Mouse (Mus musculus): ENCODE measurements around the gene Ctps.
A peak's percentile ranks its signal among the peaks of the same experiment; 100 is the strongest.
"Not testable (repeated sequence)": the region's sequence is repeated elsewhere in the genome, so short reads cannot be mapped to it uniquely, and the experiment has no call there.

Ctps gene

DNA sequence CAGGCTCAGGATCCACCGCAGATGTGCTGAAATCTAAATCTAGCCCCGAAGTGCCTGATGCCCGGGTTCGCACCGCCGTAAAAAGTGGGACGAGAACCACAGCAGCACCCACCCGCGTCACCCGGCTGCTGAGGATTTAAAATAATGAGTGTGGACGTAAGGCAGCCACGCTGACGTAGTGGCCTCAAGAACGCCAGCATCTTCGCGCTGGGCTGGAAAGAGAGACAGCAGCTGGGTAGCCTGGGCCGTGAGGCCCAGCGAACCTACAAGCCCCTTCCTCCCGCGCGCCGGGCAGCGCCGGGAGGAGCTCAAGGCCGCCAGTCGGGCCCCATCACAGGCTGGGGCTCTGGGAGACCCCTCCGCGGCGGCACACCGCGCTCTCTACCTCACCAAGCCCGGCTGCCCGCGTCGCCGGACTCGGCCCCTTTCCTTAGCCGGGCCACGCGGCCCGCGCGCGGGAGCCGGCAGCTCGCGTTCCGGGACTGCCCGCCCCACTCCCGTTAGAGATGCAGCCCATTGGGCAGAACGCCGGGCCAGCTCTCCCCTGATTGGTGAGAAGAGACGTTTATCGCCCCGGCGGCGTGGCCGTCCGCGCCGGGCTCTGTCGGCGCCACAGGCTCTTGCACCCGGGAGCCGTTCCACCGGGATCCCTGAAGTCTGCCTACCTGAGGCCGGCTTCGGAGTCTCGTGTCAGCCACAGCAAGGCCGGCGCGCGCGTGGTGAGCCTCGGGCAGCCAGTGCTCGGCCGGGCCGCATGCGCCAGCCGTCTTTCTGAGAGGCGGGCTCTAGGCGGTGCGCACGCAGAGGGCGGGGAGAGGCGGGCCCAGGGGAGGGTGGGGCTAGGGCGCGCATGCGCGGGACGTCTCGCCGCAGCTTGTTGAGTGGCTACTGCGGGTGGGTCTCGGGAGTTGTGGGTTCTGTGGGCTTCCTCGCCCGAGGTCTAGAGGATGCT lies at the start of gene Ctps:
Gene Ctps (minus strand): TSS at position 791 of the 952 bp plus-strand sequence.
- DNase-seq (ENCODE audit: low read depth in 2 of 2, low spot score in 2 of 2), result peak; percentile 87 to 90

DNA sequence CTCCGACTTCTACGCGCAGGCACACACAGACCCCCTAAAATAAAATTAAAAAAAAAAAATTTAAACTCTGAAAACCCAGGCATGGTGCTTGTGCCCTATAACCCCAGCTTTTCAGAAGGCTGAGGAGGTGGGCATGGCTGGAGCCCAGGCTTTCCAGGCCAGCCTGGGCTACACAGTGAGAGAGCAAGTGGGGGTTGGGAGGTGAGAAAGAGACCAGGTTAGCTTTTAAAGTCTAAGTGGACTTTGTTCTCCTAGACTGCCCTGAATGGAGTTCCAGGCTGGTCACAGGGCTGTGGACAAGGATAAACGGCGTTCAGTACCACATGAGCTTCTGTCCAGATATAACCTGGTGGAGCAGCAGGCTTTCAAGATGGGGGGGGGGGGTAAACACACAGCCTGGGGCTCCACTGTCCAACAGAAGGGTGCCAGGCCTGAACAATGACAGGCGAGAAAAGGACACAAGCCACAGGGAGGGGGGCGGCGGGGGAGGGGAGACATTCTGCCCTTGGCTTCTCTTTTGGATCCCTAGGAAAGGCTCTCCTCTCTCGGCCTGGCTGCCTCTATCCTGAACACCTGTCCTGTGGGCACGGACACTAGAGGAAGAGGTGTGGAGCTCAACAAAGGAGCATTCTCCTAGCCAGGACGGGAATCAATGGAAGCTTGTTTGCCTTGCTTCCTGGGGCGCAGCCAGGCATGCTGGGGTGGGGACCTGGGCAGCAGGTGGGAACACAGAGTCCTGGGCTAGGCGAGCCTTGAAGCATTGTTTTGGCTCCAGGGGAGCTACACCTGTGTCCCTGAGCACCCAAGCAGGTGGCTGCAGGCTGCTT lies 46.3 kb upstream of the Ctps start:
- no peak for DNase-seq (ENCODE audit: low read depth in 2 of 2, low spot score in 2 of 2)

DNA sequence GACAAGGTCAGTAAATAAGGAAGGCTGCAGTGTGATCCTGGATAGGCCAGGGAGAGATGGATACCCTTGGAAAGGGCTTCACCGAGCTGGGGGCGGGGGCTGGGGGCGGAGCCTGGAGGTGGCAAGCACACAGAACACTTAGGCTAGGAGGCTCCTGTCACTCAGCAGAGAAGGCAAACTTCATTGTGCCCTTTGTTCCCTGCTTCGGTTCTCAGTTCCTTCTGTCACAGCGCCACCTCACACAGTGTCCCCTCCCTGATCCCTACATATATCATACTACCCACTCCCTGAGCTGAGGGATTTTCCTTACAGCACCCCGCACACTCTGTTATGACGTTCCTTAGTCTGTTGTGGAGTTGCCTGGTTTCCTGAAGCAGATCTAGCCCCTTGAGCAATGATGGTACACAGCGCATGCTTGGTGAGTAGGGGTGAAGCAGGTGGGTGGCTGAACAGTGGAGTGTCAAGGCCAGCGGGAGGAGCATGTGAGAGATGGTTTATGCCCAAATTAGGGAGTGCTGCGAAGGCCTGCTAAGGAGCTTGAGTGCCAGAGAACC lies 45.5 kb upstream of the Ctps start:
- DNase-seq (ENCODE audit: low read depth in 2 of 2, low spot score in 2 of 2), result peak in 1 of 2 experiments; percentile 10

DNA sequence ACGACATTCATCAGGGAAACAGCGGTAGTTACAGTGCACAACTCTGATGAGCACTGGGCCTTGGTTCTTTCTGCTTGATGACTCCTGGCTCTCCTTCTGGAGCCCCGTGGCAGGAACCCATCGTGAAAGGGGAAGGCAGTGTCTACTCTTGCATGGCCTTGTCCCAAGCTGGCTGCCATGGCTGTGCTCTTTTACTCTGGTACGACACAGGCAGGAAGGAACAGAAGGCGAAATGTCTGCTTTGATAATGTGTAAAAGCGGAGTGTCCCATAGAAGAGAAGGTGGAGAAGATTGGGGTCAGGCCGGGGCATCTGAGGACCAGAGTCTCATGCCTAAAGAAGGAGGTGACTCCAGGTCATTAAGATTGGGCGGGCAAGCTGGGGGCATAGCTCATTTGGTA lies 44.6 kb upstream of the Ctps start:
- DNase-seq (ENCODE audit: low read depth in 2 of 2, low spot score in 2 of 2), result no peak

DNA sequence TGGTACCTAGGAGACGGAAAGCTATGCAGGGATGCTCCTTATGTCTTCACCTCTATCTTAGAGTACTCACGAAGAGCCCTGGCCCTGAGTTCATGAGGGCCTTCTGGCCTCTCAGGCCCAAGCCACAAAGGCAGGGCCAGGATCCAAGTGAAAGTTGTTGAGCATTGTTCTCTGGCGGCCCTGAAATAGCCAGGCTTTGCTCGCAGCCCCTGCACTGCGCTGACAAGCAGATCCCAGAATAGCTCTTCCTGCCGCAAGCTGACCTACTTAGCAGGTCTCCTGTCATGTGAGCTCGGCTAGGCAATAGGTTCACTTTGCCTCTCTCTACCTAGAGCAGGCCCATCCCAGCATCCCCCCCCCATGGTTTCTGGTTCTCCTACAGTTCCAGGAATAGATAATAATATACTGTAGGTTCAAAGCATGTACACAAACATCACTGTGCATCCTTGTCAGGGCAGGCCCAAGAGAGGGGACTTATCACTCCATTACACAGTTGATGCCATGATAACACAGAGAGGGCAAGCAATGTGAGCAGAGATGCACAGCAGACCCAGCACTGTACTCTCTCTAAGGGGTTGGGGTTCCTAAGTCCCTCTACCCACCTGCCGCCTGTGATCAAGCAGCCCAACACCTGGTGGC lies 43.7 kb upstream of the Ctps start:
- no peak for DNase-seq (ENCODE audit: low read depth in 2 of 2, low spot score in 2 of 2)

DNA sequence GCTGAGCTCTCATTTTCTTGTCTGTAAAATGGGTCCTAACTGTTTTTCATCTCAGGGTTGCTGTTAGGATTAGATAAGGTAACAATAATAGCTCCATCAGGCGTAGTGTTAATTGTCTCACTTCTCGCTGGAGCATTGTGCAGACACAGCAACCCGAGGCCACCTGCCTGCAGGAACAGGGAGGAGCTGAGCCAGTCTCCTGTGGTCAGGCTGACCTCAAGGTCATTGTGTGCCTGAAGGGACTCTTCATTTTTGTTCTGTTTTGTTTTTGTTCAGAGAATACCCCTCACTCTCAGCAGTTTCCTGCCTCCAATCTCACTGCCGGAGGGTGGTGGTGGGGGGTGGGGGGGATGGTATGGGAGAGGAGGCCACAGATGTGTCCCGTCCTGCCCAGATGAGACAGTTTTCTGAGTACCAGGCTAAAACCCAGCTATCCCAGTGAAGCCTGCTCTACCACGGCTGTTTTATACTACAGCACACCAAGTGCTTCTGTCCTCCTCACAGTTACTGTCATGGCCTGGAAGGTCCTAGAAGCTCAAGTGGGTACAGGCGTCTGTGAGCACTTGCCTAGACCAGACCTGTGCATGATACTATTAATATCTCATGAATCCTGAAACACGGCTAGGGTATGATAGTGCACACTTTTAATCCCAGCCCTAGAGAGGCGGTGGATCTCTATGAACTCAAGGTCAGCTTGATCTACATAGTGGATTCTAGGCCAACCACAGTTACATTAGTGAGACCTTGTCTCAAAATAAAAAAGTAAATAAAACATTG lies 42.4 kb upstream of the Ctps start:
- DNase-seq (ENCODE audit: low read depth in 2 of 2, low spot score in 2 of 2), result no peak

DNA sequence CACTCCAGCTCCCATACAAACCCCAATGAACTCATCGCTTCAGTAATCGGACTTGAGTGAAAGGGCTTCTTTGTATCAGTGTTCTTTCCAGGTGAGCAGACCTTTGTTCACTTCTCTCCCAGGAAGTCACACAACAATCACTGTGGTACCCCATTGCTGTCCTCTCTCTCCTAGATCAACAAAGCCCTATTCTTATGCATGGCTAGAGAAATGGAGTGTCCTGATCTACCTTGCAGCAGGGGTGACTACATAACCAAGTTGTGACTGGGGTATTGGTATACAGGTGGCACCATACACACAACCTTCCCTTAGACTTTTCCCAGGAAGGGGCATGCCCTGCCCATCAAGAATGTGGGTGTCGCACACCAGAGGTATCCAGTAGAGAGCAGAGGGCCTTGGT lies 40.9 kb upstream of the Ctps start:
- no peak for DNase-seq (ENCODE audit: low read depth in 2 of 2, low spot score in 2 of 2)

DNA sequence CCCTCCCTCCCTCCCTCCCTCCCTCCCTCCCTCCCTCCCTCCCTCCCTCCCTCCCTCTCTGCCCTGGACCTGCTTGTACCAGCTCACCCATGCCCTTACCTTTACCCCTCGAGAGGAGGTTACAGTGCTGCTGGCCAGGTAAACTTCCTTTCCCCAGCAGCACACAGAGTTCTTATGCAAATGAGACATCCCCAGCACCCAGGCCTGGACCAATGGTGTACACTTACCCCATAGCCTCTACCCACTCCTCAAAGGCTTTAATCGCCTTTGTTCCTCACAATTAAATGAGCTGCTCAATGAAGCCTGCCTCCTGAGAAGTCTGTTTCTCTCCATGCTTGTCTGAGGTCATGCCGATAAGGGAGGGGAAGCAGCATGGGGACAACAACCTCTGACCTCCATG lies 36.9 kb upstream of the Ctps start:
- DNase-seq (ENCODE audit: low read depth in 2 of 2, low spot score in 2 of 2), result no peak

DNA sequence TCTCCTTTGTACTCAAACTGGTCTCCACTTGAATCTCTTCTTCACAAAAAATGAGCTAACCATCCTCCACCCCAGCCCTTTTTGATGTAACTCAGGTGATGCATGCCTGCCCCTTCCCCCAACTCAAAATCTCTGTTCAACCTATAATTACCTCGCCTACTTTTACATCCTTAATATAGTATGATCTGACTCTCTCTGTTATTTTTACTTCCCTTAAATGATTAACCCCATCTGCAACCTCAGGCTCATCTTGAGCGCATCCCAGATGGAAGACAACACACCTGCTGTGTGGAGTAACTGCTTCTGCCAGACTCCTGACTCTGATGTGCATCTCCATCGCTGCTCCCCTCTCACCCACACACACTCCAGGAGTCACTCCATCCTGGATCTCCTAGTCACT lies 32.6 kb upstream of the Ctps start:
- DNase-seq (ENCODE audit: low read depth in 2 of 2, low spot score in 2 of 2), result no peak

DNA sequence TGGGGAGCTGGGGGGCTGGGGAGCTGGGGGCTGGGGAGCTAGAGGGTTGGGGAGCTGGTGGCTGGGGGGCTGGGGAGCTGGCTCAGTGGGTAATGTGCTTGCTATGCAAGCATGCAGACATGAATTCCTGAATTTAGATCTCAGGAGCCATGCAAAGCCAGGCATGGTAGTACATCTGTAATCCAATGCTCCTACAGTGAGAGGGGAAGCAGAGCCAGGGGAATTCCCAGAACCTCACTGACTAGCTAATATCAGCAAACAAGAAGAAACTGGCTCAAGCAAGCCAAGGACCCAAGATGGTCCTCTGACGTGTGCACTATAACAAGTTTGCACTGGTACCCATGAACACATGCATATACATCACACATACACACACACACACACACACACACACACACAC lies 31.7 kb upstream of the Ctps start:
- no peak for DNase-seq (ENCODE audit: low read depth in 2 of 2, low spot score in 2 of 2)

DNA sequence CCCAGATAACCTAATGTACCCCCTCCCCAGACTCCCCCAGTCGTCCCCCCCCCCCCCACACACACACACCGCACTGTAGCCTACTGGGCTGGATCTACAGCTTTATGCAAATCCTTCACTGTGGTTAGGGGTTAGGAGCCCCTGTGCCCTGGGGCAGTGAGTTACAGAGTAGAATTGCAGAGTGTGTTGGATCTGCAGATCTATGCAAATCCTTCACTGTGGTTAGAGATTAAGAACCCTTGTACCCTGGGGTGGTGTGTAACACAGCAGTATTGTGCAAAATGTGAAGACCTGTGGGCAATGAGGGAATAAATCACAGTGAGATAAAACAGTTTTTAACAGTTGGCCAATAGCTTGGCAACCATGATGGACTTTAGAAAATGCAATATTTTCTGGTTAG lies 28.8 kb upstream of the Ctps start:
- no peak for DNase-seq (ENCODE audit: low read depth in 2 of 2, low spot score in 2 of 2)

DNA sequence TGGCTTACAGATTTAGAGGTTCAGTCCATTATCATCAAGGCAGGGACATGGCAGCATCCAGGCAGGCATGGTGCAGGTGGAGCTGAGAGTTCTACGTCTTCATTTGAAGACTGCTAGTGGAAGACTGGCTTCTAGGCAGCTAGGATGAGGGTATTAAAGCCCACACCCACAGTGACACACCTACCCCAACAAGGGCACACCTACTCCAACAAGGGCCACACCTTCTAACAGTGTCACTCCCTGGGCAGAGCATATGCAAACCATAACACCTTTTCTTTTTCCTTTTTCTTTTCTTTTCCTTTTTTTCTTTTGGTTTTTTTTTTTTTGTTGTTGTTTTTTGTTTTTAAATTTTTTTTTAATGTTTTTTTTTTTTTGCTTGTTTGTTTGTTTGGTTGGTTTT lies 26.1 kb upstream of the Ctps start:
- not testable (repeated sequence) for DNase-seq (ENCODE audit: low read depth in 2 of 2, low spot score in 2 of 2)

DNA sequence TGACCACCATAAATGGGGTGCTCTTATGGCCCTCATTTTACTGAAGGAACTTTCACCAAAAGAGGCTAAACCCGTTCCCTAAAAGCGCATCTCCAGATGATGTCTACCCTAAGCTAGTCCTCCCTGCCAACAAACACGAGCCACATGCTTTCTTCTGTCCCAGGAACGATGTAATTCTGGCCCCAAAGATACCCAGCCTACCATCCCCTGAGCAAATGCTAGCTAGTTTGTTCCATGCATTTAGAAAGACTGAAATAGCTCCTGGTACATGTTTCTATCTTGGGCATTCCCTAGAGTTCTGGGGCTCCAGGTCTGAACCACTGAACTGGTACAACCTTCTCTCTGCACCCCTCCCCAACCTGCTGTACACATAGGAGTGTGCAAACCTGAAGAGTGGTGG lies 20.9 kb upstream of the Ctps start:
- DNase-seq (ENCODE audit: low read depth in 2 of 2, low spot score in 2 of 2), result no peak

DNA sequence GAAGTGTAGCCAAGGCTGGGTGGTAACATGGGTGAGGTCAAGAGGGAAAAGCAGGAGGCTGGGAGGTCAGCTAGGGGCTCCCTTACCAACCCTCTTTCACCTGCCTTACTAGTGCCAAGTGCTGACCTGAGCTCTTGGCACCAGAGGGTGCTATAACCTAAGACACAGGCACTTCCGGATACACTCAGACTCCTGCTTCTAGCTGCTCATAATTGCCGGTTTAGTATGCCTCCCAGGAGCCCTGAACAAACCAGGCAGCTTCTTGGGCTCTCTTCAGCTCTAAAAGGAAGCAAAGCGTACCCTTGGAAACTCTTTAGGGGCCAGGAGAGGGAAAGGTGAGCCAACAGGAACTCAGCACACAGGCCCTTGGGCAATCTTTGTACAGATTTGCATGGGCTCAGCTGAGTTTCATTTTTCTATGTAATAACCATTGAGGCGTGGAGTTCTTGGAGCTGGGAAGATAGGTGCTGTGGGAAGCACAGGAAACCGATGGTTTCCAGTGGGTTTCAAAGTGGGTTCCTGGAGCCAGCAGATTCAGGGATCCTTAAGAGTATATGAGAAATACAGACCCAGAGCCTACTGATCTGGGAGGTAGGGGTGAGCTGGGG lies 19.8 kb upstream of the Ctps start:
- DNase-seq (ENCODE audit: low read depth in 2 of 2, low spot score in 2 of 2), result peak; percentile 37 to 51

DNA sequence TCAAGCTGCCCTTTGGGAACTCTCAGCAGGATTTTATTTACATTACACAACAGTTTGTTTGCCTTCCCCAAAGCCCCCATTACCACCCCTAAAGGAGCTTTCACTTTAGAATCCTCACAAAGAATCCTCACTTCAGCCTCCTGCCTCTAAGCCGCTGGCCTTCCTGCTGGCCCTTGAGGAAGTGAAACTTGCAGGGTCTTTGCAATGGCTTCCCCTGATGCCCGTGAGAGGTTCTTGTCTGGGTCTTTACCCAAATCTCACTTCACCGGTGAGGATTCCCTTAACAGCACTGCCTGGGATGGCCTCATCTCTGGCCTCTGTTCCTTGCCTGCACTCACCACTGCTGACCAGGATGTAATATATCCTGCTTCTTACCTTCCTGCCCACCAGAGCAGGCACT lies 19.0 kb upstream of the Ctps start:
- no peak for DNase-seq (ENCODE audit: low read depth in 2 of 2, low spot score in 2 of 2)

DNA sequence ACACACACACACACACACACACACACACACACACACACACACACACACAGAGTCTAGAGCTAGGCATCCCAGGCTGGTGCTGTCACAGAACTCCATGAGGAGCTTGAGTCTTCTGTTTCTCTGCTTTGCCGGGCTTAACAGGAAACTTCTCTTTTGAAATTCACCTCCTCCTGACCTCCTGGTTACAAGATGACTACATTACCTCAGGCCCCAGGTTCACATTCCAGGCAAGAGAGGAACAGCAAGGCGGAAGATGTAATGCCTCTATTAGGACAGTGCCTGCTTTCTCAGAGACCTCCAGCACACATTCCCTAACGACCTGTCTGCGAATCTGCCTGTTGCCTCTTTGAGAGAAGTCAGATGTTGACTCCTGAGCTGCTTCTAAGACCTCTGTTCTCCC lies 18.4 kb upstream of the Ctps start, which contains the start of gene Gm8439:
Gene Gm8439 (plus strand): TSS at position 301 of the 400 bp plus-strand sequence.
- DNase-seq (ENCODE audit: low read depth in 2 of 2, low spot score in 2 of 2), result no peak

DNA sequence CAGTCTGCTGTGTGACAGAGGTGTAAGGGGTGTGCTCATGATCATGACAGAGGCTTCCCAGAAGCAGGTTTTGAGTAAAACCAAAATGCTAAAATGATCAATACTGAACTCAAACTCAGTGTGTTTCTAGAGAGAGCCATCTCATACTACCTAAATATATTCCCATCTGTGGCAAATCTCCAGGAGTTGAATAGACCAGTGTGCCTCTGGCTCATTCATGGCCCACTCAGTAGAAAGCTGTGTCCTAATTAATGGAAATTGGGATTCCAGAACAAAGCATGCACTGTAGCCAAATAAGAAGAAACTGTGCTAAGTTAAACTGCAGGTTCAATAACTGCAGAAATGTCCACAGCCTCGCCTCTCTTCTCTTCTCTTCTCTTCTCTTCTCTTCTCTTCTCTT lies 16.9 kb upstream of the Ctps start:
- DNase-seq (ENCODE audit: low read depth in 2 of 2, low spot score in 2 of 2), result no peak

DNA sequence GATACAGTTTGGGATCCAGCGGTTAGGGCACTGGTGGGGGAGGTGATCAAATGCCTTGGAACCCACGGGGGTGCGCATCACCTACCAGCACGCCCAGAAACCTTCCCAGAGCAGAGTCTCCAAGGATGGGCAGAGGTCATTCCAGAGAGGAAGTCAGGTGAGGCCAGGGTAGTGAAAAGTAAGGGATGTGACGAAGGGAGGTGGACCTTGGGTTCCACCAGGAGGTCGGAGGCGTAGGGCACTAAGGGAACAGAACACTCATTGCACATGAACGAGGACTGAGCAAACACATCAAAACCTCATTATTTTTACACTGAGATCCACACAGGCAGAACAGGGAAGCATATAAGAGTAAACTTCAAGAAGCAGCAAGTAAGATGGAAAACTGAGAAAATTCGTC lies 11.6 kb upstream of the Ctps start:
- DNase-seq (ENCODE audit: low read depth in 2 of 2, low spot score in 2 of 2), result no peak

DNA sequence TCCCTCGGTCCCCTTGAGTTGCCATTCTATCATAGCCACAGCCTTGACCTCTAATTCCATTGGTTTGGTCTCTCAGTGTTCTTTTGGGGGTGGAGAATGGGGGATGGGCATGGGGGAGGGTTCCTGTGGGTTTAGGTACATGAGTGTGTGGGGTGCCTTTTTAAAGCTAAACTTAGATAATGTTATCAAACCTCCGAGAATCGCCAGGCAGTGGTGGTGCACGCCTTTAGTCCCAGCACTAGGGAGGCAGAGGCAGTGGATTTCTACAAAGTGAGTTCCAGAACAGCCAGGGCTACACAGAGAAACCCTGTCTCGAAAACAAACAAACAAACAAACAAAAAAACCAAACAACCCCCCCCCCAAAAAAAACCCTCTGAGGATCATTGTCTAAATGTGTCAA lies 10.8 kb upstream of the Ctps start:
- no peak for DNase-seq (ENCODE audit: low read depth in 2 of 2, low spot score in 2 of 2)

DNA sequence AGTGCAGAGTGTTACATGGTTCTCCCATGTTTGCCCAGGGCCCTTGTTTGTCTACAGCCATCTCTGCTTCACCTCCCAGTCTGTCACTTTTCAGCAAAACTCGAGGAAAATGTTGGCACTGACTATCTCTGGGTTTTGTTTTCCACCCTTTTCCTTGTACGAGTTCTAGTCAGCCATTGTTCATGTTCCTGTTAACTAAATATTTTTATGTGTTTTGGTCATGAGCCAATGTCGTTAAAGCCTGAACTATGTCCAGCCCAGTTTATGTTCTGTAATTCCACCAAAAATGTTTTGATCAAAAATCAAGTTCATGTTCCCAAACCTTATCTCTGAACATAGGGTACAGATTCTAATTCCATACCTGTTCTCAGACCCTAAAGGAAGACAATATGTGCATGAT lies 1.6 kb upstream of the Ctps start:
- no peak for DNase-seq (ENCODE audit: low read depth in 2 of 2, low spot score in 2 of 2)

Data from CD8-positive naive resting alpha-beta T cell, adult 2 months (primary cell).